Mouse (Mus musculus) MEL (cell line): ENCODE data around the gene Bpifb3.

Experiments
- CTCF ChIP-seq, 3 experiments: IDR thresholded peaks in 2 of 3; conservative IDR thresholded peaks in 1 of 3; 2 replicates each; pipeline ENCODE4 v1.5.1; 2011 to 2012; ENCODE audit warnings: low read length in 3 of 3, low read depth in 2 of 3, mild to moderate bottlenecking in 2 of 3, improper control_type of control experiment in 1 of 3, inconsistent platforms in 1 of 3, mixed read lengths in 1 of 3, moderate library complexity in 1 of 3; ENCODE audit not compliant: control insufficient read depth in 1 of 3, insufficient read depth in 1 of 3, poor library complexity in 1 of 3, severe bottlenecking in 1 of 3
- POLR2AphosphoS5 ChIP-seq: IDR thresholded peaks from 2 replicates; pipeline ENCODE4 v1.6.1; 2012; ENCODE audit warnings: low read depth, borderline replicate concordance, mild to moderate bottlenecking, inconsistent platforms, low read length, moderate library complexity, mixed read lengths
- RAD21 ChIP-seq: IDR thresholded peaks from 2 replicates; pipeline ENCODE4 v1.6.1; 2011; ENCODE audit warnings: mild to moderate bottlenecking, low read depth, low read length, improper control_type of control experiment

GRCm38 (mm10) chr2:153937843-153938242 lies 19.8 kb downstream of the Bpifb3 start, which contains the start of gene Bpifb4:
- TF ChIP-seq RAD21, result no peak
- no peak for TF ChIP-seq CTCF (IDR thresholded peaks at IDR 0.05 in 2 of 3, conservative IDR thresholded peaks at IDR 0.05 in 1 of 3; ENCODE audit: control insufficient read depth in 1 of 3, insufficient read depth in 1 of 3, low read depth in 2 of 3, low read length in 3 of 3, poor library complexity in 1 of 3, severe bottlenecking in 1 of 3)
- no peak for TF ChIP-seq POLR2AphosphoS5
